Mouse (Mus musculus): ENCODE measurements around the gene Mmp11.

- peak; percentile 46 for TF ChIP-seq POLR2A (IDR thresholded peaks at IDR 0.05; ENCODE audit: low read depth, low read length)
- no peak for TF ChIP-seq CTCF (conservative IDR thresholded peaks at IDR 0.05 in 1 of 2, IDR thresholded peaks at IDR 0.05 in 1 of 2; ENCODE audit: low read depth in 2 of 2, low read length in 2 of 2)
These were observed 43.1 kb downstream of the Mmp11 start, which contains the start of gene Derl3 for GRCm38 (mm10) chr10:75893089-75893750.
